Mouse (Mus musculus) C2C12 (cell line): ENCODE results near the gene Naa10.

Source experiments
- CTCF ChIP-seq: IDR thresholded peaks from one replicate; pipeline ENCODE4 v1.5.1; 2011; ENCODE audit not compliant: control insufficient read depth, insufficient read depth, insufficient read length
- MYOD1 ChIP-seq: IDR thresholded peaks from one replicate; pipeline ENCODE4 v1.6.1; 2011; ENCODE audit warnings: low read depth; ENCODE audit not compliant: control insufficient read depth, insufficient read length
- USF1 ChIP-seq: IDR thresholded peaks from one replicate; pipeline ENCODE4 v1.6.1; 2011; ENCODE audit warnings: low read depth, mild to moderate bottlenecking, control low read depth, moderate library complexity

DNA sequence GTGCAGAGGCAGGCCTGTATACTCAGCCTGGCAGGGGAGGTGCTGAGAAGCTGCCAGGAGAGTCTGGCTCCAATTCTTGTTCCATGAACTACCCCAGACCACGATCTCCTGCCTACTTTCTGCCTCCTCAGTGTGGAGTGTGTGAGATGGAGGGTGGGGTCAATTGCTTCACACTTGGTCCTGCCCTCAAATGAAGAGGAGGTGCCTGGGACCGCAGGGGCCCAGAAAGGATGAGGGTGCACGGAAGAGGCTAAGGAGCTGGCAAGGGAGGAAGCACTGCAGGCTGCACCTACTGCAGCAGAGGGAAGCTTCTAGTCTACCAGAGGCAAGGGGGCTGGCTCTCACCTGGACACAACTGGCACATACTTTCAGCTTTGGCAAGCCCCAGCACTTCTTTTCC is 42.6 kb upstream of the Naa10 start:
- TF ChIP-seq CTCF, result no peak
- TF ChIP-seq MYOD1, result no peak
- TF ChIP-seq USF1, result no peak
